Mouse (Mus musculus) kidney, adult 10 weeks (tissue): ENCODE measurements around the gene Aasdh. TPM values are rescaled to one million over a fixed set of nuclear protein-coding genes. Genes with fewer than 3 reads are reported as not detected.

Source experiments
- polyA plus RNA-seq: library from polyadenylated mRNA; stranded (reverse); fragments of 350-450 nt; fragmentation: Illumina TruSeq; extraction: RNeasy Lipid Tissue Mini Kit (QIAGEN cat#74804); gene quantifications from one replicate; pipeline ENCODE4 v1.2.3, GENCODE M21; 2014; ENCODE audit warnings: low read depth, low replicate concordance

The Aasdh gene
- polyA plus RNA-seq, result 23.5 TPM

DNA sequence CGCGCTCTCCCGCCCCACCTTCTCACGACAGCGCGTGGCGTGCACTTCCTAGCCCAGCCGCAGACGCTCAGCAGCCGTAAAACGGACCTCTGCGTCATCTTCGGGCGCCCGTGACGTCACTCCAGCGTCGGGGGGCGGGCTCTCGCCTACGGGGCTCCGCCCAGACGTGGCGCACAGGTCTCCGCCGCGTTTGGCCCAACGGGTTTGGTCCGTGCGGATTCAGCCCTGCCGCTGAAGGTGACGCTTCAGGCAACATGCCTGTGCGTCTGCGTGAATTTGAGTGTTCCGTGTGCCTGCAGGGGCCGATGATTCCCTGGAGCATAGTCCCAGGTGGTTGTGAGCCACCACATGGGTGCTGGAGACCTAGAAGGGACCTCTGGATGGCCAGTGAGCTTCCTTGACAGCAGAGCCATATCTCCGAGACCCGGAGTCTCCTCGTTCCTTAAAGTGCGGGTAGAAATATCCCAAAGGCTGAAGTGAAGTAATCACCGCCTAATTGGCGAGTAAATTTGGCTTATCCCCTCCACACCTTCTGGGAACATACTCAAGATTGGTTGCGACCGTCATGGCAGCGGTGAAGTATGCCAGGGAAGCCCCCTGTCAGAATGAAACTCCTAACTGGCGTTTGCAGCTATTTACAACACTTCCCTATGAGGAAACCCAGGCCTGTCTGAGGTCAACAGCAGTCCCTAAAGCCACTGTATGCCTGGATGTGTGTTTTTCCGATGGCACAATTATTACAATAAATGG is at the start of gene Aasdh:
TSS of gene Aasdh (minus strand) at position 110 of the 750 bp plus-strand sequence.

DNA sequence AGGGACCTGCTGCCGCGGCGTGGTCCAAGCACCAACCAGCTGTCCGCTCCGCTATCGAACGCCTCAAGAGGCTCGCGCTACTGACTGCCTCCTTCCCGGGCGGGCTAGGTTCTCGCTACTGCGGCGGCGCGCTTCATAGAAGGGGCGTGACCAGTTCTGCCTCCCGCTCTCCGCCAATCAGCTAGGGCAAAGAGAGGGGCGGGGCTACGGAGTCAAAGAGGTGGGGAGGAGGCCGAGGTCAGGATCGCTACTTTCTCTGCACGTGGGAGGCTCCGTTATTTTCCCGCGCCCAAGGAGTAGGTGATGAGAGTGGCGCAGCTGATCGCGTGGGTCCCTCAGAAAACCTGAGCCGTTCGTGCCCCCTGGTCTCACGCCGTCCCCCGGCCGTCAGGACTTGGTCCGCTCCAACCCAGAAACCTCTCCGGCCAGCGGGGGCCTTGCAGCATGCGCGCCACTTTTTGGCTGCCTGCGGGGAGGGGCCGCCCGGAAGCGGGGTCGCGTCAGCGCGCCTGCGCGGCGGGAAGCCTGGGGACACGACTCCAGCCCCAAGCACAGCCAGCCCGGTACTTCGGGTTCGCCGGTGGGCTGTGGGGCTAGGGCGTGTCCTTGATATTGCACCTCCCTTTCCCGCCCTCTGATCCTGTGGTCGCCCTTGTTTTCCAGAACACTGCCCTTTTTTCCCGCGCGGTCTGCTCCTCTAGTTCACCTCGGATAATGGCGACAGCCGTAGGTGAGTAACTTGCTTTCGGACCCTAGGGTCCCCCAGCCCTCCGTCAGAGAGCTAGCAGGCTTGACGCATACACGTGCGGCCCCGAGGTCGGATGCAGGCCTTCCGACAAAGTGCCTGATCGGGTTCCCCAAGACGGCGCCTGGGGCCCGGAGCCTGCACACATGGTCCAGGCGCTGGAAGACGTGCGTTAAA is 46.1 kb upstream of the Aasdh start, which contains the start of the genes Paics and Ppat:
TSS of gene Paics (plus strand) at position 202 of the 922 bp plus-strand sequence.
TSS of gene Ppat (minus strand) at position 473 of the 922 bp plus-strand sequence.

Other genes starting within 250 kb of the Aasdh start
- 0.08 TPM for gene C530008M17Rik, start 249.0 kb downstream of the Aasdh start, polyA plus RNA-seq
- 460 TPM for gene Paics, start 45.8 kb upstream of the Aasdh start, polyA plus RNA-seq
- gene Ppat, start 46.1 kb upstream of the Aasdh start, polyA plus RNA-seq, result 68.3 TPM
- gene Srp72, start 69.2 kb upstream of the Aasdh start, polyA plus RNA-seq, result 134 TPM
- not detected for gene Arl9, start 98.5 kb upstream of the Aasdh start, polyA plus RNA-seq
- gene Thegl, start 110.5 kb upstream of the Aasdh start, polyA plus RNA-seq, result not detected
- 8.4 TPM for gene Hopx, start 209.6 kb upstream of the Aasdh start, polyA plus RNA-seq